Comparison of ENCODE assay signal across 31 mouse cellular contexts in the genomic region with DNA sequence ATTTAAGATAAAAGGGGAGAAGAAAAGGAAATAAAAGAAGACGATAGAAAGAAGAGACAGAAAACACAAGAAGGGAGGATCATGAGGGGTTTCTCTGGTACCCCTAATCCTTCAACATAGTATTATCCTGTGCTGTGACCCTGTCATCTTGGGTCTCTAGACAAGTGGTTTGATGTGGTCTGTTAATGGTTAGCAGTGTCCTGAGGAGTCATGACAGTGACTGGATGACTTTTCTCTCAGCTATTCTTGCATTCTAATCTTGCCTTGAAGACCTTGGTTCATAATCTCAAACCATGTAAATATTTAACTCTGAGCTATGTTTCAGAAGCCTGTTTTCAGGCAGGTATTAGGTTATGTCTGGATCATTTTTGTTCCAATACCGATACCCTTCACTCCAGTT. TPM values are rescaled to one million over a fixed set of nuclear protein-coding genes. Genes with fewer than 3 reads are reported as not detected.
"Had no signal": no experiment of that assay in that cellular context is flagged by ENCODE, and none has a peak within 500 bp of the region (broad histone marks: within the 10 kb centered on the region; RNA-seq: fewer than 3 reads in every experiment).

No protein-coding gene starts in this region.

- H3K27ac ChIP-seq: heart, embryonic 10.5 days; heart, embryonic 13.5 days; heart, embryonic 15.5 days; hindbrain, embryonic 10.5 days; hindbrain, embryonic 12.5 days; hindbrain, embryonic 13.5 days; hindbrain, embryonic 14.5 days; hindbrain, embryonic 15.5 days; hindbrain, postnatal 0 days; intestine, embryonic 15.5 days; kidney, embryonic 15.5 days; kidney, postnatal 0 days; layer of hippocampus, adult 2 months; left cerebral cortex, adult 2 months had no signal

- DNase-seq: heart, postnatal 10 days; heart, postnatal 14 days; heart, postnatal 36 days; heart, postnatal 4 days; kidney, adult 11 months; kidney, adult 18-20 months; kidney, postnatal 14 days; kidney, postnatal 25 days; kidney, postnatal 4 days; layer of hippocampus, adult 9-11 months; layer of hippocampus, postnatal 36 days had no signal

- ATAC-seq: hindbrain, embryonic 16.5 days; hindbrain, postnatal 0 days; inflammation-experienced regulatory T-cells, adult 6 months; intestine, embryonic 15.5 days; intestine, embryonic 16.5 days; intestine, postnatal 0 days had no signal

- H3K27me3 ChIP-seq: heart, embryonic 12.5 days; heart, embryonic 13.5 days; heart, embryonic 15.5 days; hindbrain, embryonic 12.5 days; hindbrain, embryonic 13.5 days; hindbrain, embryonic 15.5 days; intestine, embryonic 15.5 days; kidney, embryonic 15.5 days had no signal

- H3K4me1 ChIP-seq: heart, embryonic 10.5 days; heart, embryonic 12.5 days; heart, embryonic 13.5 days; heart, embryonic 15.5 days; hindbrain, embryonic 12.5 days; hindbrain, embryonic 15.5 days had no signal

- H3K36me3 ChIP-seq: heart, embryonic 10.5 days; heart, embryonic 12.5 days; heart, embryonic 13.5 days; heart, embryonic 15.5 days; hindbrain, embryonic 10.5 days; hindbrain, embryonic 12.5 days; hindbrain, embryonic 13.5 days; hindbrain, embryonic 15.5 days; intestine, embryonic 15.5 days; kidney, embryonic 15.5 days had no signal

- H3K4me3 ChIP-seq: heart, embryonic 10.5 days; heart, embryonic 12.5 days; heart, embryonic 13.5 days; heart, embryonic 15.5 days; hindbrain, embryonic 10.5 days; hindbrain, embryonic 12.5 days; hindbrain, embryonic 13.5 days; hindbrain, embryonic 15.5 days; intestine, embryonic 15.5 days; kidney, embryonic 15.5 days; layer of hippocampus, adult 2 months; left cerebral cortex, adult 2 months had no signal

RNA-seq across cellular contexts. Expression of gene Galnt3, which starts 17.9 kb away (rescaled TPM):
- total RNA-seq: heart, postnatal 10 days; heart, postnatal 25 days; heart, postnatal 36 days; heart, postnatal 4 days had no signal
